Mouse (Mus musculus) adrenal gland, adult 18-20 months (tissue): ENCODE data around the gene Ubqln4. TPM values are rescaled to one million over a fixed set of nuclear protein-coding genes. Genes with fewer than 3 reads are reported as not detected.
A peak's percentile ranks its signal among the peaks of the same experiment; 100 is the strongest.

Experiments used
- DNase-seq, 2 experiments: peaks; one replicate each; pipeline ENCODE4 v3.0.0; 2021 to 2022; ENCODE audit warnings: low spot score in 2 of 2
- total RNA-seq, 2 experiments: library from RNA; stranded (reverse); gene quantifications; 1 replicate in 1 of 2; 2 replicates in 1 of 2; pipeline ENCODE4 v1.2.3; 2021

The Ubqln4 gene
- total RNA-seq, 2 experiments from 2014 or later = 72.9 to 96.6 TPM

DNA sequence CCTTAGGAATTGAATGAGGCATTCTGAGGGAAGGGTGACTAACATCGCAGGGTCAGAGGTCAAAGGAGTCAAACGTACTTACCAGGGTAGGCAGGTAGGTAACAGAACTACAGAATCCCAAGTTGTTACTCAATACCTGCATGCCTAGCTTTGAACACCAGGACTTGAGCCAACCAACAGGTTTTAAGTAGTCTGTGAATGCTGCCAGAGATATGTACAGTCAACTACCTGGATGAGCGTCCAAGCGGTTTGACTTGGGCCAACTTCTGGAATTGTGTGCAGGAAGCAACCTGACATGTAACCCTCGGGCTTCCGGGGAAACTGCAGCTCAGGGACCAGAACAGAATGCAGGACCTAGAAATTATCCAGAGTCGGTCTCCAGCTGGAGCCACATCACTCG lies 30.5 kb upstream of the Ubqln4 start:
- DNase-seq = no peak

DNA sequence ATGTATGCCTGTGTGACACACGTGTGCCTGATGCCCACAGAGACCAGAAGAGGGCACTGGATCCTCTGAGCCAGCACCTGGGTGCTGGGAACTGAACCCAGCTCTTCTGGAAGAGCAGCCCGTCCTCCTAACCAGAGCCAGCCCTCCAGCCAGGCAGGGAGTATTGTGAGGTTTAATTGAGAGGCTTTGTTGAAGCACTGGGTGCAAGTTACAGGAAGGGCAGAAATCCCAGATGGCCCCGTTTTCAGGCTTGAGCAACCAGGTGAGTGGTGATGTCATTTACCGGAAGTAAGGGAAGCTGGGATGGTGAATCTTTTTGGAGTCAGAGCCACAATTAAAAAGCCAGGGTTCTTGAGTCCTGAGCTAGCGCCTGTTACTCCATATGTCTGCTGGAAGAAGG lies 28.5 kb upstream of the Ubqln4 start:
- no peak for DNase-seq

GRCm38 (mm10) chr3:88526157-88527131 lies 27.1 kb upstream of the Ubqln4 start:
- peak; percentile 75 to 80 for DNase-seq

DNA sequence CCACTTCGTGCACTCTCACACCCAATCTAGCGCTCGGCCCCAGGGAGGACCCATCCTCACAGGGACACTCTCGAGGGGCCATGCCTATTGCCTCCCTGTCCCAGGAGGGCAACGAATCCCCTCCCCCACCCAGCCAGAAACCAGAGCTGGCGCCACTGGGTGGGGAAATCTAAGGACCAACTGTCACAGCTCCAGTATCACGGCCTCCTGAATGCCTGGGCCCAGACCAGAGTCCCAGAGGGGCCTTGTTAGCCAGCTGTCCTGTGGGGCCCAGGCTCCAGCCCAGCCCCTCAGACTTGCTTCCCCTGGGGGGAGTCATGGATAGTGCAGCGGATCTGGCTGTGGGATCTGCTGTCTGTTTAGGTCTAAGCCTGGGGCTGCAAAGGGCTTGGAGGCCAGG lies 26.0 kb upstream of the Ubqln4 start:
- DNase-seq = no peak

DNA sequence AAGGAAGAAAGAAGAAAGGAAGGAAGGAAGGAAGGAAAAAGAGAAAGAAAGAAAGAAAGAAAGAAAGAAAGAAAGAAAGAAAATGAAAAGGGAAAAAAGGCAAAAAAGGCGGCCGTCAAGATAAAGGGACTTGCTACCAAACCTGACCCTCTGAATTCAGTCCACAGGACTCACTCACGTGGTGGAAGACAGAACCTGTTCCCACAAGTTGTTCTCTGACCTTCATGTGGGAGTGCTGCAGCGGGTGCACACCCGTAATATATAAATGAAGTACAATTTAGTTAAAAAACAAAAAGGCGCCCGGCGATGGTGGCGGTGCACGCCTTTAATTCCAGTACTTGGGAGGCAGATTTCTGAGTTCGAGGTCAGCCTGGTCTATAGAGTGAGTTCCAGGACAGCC lies 24.9 kb upstream of the Ubqln4 start:
- DNase-seq = no peak

- DNase-seq = no peak
Measured at GRCm38 (mm10) chr3:88529204-88530000, 24.2 kb upstream of the Ubqln4 start.

GRCm38 (mm10) chr3:88530082-88530864 lies 23.3 kb upstream of the Ubqln4 start:
- no peak for DNase-seq

DNA sequence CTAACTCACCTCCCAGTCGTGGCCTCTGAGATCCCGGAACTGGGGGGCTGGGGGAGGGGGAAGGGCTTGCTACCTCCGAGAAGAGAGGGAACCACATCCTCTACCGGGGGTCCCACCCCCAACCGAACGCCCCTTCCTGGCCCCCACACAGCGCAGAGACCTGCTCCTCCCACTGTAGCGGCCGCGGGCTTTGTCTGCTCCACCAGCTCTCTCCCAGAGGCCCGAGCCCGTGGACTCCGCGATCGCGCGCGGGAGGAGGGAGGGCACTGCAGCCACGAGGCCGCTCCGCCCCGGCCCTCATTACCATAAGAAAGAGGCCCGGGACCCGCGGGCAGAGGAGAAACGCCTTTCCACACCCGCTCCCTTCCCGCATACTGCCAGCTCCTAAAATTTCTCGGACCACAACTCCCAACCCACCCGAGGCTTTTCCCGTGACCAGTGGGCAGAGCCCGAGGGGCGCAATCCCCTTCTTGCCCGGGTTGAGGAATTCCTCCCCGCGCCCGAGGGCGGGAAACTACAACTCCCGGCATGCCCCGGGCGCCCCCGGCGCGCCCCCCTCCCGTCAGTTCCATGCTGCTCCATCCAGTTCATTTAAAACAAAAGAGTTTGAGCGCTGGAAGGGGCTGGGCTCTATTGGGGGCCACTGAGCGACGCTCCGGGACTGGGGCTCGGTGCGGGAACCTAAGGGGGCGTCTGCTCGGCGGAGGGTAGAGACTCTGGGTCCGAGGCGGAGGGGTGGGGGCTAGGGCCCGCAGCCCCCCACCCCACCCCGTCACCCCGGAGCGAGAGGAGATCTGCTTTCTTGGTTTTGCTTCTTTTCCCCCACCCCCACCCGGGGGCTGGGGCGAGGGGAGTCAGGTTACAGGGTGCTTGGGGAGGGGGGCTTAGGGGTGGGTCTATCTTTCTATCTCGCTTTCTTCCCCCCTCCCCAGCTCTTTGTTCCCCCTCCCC lies 21.9 kb upstream of the Ubqln4 start:
- peak; percentile 85 to 88 for DNase-seq

- DNase-seq = no peak
Measured at GRCm38 (mm10) chr3:88532299-88532674, 21.3 kb upstream of the Ubqln4 start, which contains the start of gene Mex3a. Gene Mex3a, plus strand, starts transcription at chr3:88532395.

DNA sequence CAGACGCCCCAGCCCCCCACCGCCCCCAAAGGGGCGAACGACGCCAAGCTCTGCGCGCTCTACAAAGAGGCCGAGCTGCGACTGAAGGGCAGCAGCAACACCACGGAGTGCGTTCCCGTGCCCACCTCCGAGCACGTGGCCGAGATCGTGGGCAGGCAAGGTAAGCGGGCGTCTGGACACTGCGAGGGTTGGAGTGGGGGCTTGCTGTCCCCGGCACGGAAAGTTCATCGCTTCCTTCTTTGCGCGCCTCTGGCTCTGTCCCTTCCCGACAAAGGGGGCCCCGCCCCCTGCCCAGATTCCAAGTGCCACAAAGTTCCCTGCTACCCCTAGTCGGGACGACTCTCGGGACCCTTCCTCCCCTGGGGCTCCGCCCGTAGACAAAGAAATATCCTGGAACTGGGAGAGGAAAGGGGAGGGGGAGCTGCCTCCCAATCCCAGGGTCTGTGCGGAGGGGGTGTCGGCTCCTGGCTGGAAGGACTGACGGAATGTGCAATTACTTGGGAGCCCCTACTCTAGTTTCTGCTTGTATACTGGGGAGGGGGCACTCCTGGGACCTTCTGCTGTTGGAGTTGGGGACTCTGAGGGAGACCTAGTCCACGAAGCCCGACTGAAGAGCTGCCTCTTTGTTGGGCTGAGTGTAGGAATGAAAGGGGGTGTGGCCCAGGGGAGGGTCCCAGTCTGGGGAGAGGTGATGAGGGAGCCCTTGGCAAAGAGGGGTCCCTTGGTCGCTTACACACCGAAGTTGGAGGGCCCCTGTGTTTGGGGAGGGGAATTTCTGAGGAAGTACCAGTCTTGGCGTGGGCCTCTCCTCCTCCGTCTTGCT lies 20.7 kb upstream of the Ubqln4 start:
- no peak for DNase-seq

DNA sequence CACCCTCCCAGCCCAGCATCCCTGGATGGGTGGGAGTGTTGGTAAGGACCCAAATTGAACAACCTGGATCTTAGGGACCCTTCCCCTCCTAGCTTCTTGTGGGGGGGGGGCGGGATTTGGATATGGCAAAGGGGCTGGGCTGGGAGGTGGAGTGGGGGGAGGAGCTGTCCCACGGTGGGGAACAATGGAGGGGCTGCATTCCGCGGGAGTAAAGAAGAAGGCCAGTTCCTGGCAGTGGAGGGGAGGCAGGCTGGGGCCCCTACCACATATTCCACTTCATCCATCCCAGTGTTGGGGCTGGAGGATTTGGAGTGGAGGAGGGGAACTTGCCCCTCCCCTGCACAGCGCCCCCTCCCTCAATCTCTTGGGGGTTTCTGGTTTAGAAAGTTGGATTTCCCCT lies 19.9 kb upstream of the Ubqln4 start:
- no peak for DNase-seq

DNA sequence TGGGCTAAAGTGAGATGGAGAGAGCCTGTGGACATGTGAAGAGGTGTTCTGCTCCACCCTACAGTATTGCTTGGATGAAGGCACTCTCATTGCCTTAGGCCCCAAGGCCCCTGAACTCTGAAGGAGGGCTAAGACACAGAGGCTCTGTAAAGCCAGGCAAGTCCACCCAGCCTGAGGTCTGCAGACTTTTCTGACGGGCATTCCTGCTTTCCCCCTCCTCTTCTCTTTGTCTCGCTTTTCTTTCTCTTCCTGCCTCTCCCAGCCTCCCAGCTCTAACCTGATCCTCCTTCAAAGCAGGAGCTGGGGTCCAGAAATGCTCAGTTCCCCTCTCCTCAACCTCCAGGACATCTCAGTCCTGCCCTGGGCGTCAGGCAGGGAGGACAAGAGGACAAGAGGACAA lies 18.6 kb upstream of the Ubqln4 start:
- DNase-seq = no peak

- DNase-seq = no peak
Measured at GRCm38 (mm10) chr3:88535527-88535926, 18.0 kb upstream of the Ubqln4 start.

GRCm38 (mm10) chr3:88536103-88536930 lies 17.2 kb upstream of the Ubqln4 start:
- DNase-seq = peak; percentile 71 to 72

- DNase-seq = no peak
Measured at GRCm38 (mm10) chr3:88537146-88537545, 16.4 kb upstream of the Ubqln4 start.

DNA sequence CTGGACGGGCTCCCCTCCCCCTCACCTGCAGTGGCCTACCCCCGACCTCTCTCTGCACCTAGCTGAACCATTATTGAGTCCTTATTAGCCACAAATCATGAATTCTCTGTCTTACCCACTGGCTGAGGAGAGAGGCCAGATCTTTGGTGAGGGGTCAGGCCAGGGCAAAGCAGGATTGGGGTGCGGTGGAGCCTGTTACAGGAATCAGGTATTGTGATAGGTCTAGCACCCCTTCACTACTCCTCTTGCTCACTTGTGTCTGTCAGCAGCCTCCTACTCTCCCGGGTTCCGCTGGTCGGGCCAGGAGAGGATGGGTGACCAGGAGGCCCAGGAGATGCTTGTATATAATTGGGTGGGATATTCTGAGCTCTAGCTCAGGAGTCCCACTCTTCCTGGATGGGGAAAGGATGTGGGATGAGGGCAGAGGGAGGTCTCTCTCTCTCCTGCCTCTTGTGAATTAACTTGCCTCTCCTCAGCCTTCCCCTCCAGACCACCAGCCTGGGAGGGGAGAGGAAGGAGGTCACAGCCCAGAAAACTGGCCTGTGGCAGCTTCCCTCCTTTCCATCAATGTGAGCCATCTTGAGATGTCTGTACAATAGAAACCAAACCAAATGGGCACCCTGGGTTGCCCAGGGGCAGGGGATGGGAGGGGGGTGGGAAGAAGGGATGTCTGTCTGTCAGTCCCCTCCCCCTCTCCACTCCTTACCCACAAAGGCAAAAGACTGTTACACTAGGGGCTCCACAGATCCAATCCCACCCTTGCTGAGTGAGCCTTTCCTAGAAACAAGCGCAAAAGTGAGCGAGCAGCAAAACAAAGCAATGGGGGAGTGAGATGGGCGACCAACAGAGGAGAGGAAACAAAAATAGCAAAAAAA lies 15.1 kb upstream of the Ubqln4 start:
- no peak for DNase-seq

DNA sequence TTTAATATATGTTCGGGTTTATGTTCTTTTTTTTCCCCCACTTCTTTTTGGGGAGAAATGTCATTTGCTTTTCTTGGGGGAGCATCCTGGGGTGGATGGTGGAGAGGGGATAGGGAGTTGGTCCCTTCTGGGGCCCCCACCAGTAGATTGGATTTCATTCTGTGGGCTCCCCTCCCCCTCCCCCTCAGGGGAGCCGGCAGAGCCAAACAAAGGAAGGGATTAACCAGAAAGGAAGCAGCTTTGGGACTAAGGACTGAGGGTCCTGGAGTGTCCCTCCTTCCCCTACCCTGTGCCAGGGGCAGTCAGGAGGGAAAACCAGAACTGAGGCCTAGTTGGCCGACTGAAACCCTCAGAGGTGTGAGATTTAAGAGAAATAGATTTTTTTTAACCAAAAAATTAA lies 14.2 kb upstream of the Ubqln4 start:
- DNase-seq = no peak
